Mouse (Mus musculus): ENCODE results near the gene Notch2. TPM values are rescaled to one million over a fixed set of nuclear protein-coding genes. Genes with fewer than 3 reads are reported as not detected.

Gene Notch2
- total and polyA plus RNA-seq, 3 experiments = 3.3 to 11.3 (median 11.1) TPM

DNA sequence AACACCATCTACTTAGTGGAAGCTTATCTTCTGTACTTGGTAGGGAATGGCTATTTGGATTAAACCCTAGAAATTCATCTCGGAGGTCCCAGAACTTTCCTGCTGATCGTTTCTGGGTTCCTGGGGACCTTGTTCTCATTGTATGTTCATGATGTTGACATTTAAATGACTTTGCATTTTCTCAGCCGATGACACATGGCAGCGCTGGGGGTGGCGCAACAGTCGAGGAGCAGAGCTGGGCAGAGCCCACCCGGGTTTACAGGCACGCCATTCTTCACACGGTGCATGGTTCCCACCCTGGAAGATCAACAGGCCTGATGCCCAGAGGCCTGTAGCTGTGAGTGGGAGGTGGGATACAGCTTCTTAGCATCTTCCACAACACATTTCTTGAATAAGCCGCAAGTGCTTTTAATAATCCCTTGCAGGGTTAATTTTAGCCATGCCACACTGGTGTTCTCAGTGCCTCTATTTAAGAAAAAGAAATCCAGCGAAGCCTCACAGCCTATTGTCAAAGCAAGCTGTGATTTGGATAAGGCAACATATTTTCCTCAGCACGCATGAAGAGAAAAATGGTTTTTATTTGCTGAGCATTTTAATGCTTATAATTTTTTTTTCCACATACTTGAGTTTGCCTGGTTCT lies 54.6 kb downstream of the Notch2 start:
- H3K9me3 ChIP-seq (replicated peaks; ENCODE audit: low read length) = no peaks in the 10 kb centered on the region
- no peak overlapping the region for H3K4me3 ChIP-seq (replicated peaks in 1 of 3; ENCODE audit: low read depth in 2 of 3, low read length in 2 of 3, poor library complexity in 1 of 3)
- no peak overlapping the region for H3K4me2 ChIP-seq (ENCODE audit: insufficient read depth, low read depth, poor library complexity, severe bottlenecking)
- H3K4me1 ChIP-seq (ENCODE audit: control insufficient read depth in 1 of 2, insufficient read depth in 2 of 2) = peaks cover 0 to 9% of the 10 kb centered on the region in 2 experiments; a peak in 2 of 4 replicates
- no peak overlapping the region for H3K27ac ChIP-seq (ENCODE audit: insufficient read depth, low read depth)
- H3K79me2 ChIP-seq (replicated peaks; ENCODE audit: control insufficient read depth, extremely low read depth, insufficient read depth, poor library complexity, severe bottlenecking) = no peaks in the 10 kb centered on the region
- in situ Hi-C loops (cut with MboI; ENCODE audit: low pct_ligation_motif_present, low pct_unique_long_range_greater_than_20kb, low sequenced_read_pairs) (no loop called here), dilution Hi-C loops (cut with MboI; ENCODE audit: extremely low pct_ligation_motif_present, extremely low pct_unique_long_range_greater_than_20kb, low sequenced_read_pairs) (no loop called here)
- peaks cover 4 to 55% of the 10 kb centered on the region in 2 experiments for H3K36me3 ChIP-seq (replicated peaks in 1 of 2; ENCODE audit: control insufficient read depth in 1 of 2, insufficient read depth in 1 of 2, low read length in 1 of 2)
- TF ChIP-seq SMC3 (IDR thresholded peaks at IDR 0.05; ENCODE audit: low read depth, low read length) (no peak), PAX5 (IDR thresholded peaks at IDR 0.05; ENCODE audit: low read length) (no peak), ZC3H11A (IDR thresholded peaks at IDR 0.05; ENCODE audit: low read depth, low read length) (no peak), TCF12 (IDR thresholded peaks at IDR 0.05; ENCODE audit: low read depth, low read length) (no peak), MEF2A (IDR thresholded peaks at IDR 0.05; ENCODE audit: borderline replicate concordance, low read depth, low read length) (no peak), ETS1 (conservative IDR thresholded peaks at IDR 0.05; ENCODE audit: low read depth, low read length) (no peak), USF1 (IDR thresholded peaks at IDR 0.05; ENCODE audit: low read depth, low read length) (no peak), USF2 (conservative IDR thresholded peaks at IDR 0.05; ENCODE audit: low read depth, low read length) (no peak), E2F4 (IDR thresholded peaks at IDR 0.05; ENCODE audit: insufficient replicate concordance, low read depth, low read length) (no peak), CHD1 (IDR thresholded peaks at IDR 0.05; ENCODE audit: low read depth, low read length) (no peak), ZMIZ1 (IDR thresholded peaks at IDR 0.05; ENCODE audit: low read depth, low read length) (no peak), SIN3A (IDR thresholded peaks at IDR 0.05; ENCODE audit: low read length) (no peak)
- no peaks in the 10 kb centered on the region for H3K27me3 ChIP-seq (replicated peaks)
- no peak for DNase-seq (ENCODE audit: extremely low read depth)
- no peak overlapping the region for H3K9ac ChIP-seq (ENCODE audit: insufficient read depth, low read depth)

- Histone ChIP-seq H3K36me3 (replicated peaks in 1 of 2; ENCODE audit: control insufficient read depth in 1 of 2, insufficient read depth in 1 of 2, low read length in 1 of 2) (peaks cover 8 to 63% of the 10 kb centered on the region in 2 experiments), H3K27me3 (replicated peaks) (no peaks in the 10 kb centered on the region), H3K27ac (ENCODE audit: insufficient read depth, low read depth) (no peak overlapping the region), H3K79me2 (replicated peaks; ENCODE audit: control insufficient read depth, extremely low read depth, insufficient read depth, poor library complexity, severe bottlenecking) (no peaks in the 10 kb centered on the region), H3K4me3 (replicated peaks in 1 of 3; ENCODE audit: low read depth in 2 of 3, low read length in 2 of 3, poor library complexity in 1 of 3) (no peak overlapping the region), H3K4me1 (ENCODE audit: control insufficient read depth in 1 of 2, insufficient read depth in 2 of 2) (peaks cover 0 to 5% of the 10 kb centered on the region in 2 experiments; a peak in 2 of 4 replicates), H3K9ac (ENCODE audit: insufficient read depth, low read depth) (no peak overlapping the region), H3K9me3 (replicated peaks; ENCODE audit: low read length) (no peaks in the 10 kb centered on the region), H3K4me2 (ENCODE audit: insufficient read depth, low read depth, poor library complexity, severe bottlenecking) (no peak overlapping the region)
- dilution Hi-C loops (cut with MboI; ENCODE audit: extremely low pct_ligation_motif_present, extremely low pct_unique_long_range_greater_than_20kb, low sequenced_read_pairs) (no loop called here), in situ Hi-C loops (cut with MboI; ENCODE audit: low pct_ligation_motif_present, low pct_unique_long_range_greater_than_20kb, low sequenced_read_pairs) (no loop called here)
- no peak for DNase-seq (ENCODE audit: extremely low read depth)
- TF ChIP-seq IRF4 (IDR thresholded peaks at IDR 0.05; ENCODE audit: low read depth, low read length) = no peak
- no peak for TF ChIP-seq JUND (conservative IDR thresholded peaks at IDR 0.05; ENCODE audit: low read depth, low read length)
- TF ChIP-seq GABPA (IDR thresholded peaks at IDR 0.05; ENCODE audit: insufficient replicate concordance, low read depth, low read length) = no peak
- no peak for TF ChIP-seq MYC (IDR thresholded peaks at IDR 0.05; ENCODE audit: low read depth, low read length)
- no peak for TF ChIP-seq MAX (IDR thresholded peaks at IDR 0.05; ENCODE audit: low read length)
- no peak for TF ChIP-seq TCF12 (IDR thresholded peaks at IDR 0.05; ENCODE audit: low read depth, low read length)
- no peak for TF ChIP-seq ZMIZ1 (IDR thresholded peaks at IDR 0.05; ENCODE audit: low read depth, low read length)
Measured at GRCm38 (mm10) chr3:98069161-98069560, 55.8 kb downstream of the Notch2 start.

All from CH12.LX (cell line).